Mouse (Mus musculus) kidney, embryonic 16.5 days (tissue): ENCODE results near the gene Tgm4. TPM values are rescaled to one million over a fixed set of nuclear protein-coding genes. Genes with fewer than 3 reads are reported as not detected.

Source experiments
- polyA plus RNA-seq: library from polyadenylated mRNA; unstranded; fragments of >200 nt; fragmentation: Nextera tagmentation; extraction: Ambion mirVana; gene quantifications from 2 replicates; pipeline ENCODE4 v1.2.1, GENCODE M21; 2015

Gene Tgm4
- polyA plus RNA-seq, 1 experiment from 2014 or later, result 0.72 TPM

Other genes with a start within 250 kb of the Tgm4 start
- 5.7 and 6.2 TPM in 2 replicates for gene Tcaim, start 229.2 kb upstream of the Tgm4 start, polyA plus RNA-seq
- 0.55 and 0.64 TPM in 2 replicates for gene Gm35549, start 190.7 kb upstream of the Tgm4 start, polyA plus RNA-seq
- 82.3 and 83.0 TPM in 2 replicates for gene Zfp445, start 168.7 kb upstream of the Tgm4 start, polyA plus RNA-seq
- gene Zkscan7, start 149.0 kb upstream of the Tgm4 start, polyA plus RNA-seq, result 6.0 and 7.7 TPM in 2 replicates
- gene Zfp105, start 111.7 kb upstream of the Tgm4 start, polyA plus RNA-seq, result 24.9 and 25.1 TPM in 2 replicates
- gene 1110059G10Rik, start 83.7 kb upstream of the Tgm4 start, polyA plus RNA-seq, result 24.7 and 28.2 TPM in 2 replicates
- 43.9 and 56.0 TPM in 2 replicates for gene Kif15, start 83.7 kb upstream of the Tgm4 start, polyA plus RNA-seq
- 25.0 and 25.7 TPM in 2 replicates for gene Tmem42, start 13.4 kb upstream of the Tgm4 start, polyA plus RNA-seq
- gene Zdhhc3, start 78.5 kb downstream of the Tgm4 start, polyA plus RNA-seq, result 69.8 and 73.4 TPM in 2 replicates
- 133 and 137 TPM in 2 replicates for gene Exosc7, start 78.5 kb downstream of the Tgm4 start, polyA plus RNA-seq
- 0.70 and 0.77 TPM in 2 replicates for gene Clec3b, start 116.2 kb downstream of the Tgm4 start, polyA plus RNA-seq
- 9.7 and 11.0 TPM in 2 replicates for gene Cdcp1, start 181.3 kb downstream of the Tgm4 start, polyA plus RNA-seq
- gene Tmem158, start 226.0 kb downstream of the Tgm4 start, polyA plus RNA-seq, result 3.6 and 4.7 TPM in 2 replicates